Mouse (Mus musculus) megakaryocyte, embryonic 14.5 days (primary cell): ENCODE measurements around the gene Lrcol1.

Experiments
- FLI1 ChIP-seq: IDR thresholded peaks from 2 replicates; pipeline ENCODE4 v1.6.1; 2012; ENCODE audit warnings: low read length, inconsistent platforms, mixed read lengths
- GATA1 ChIP-seq: IDR thresholded peaks from 3 replicates; pipeline ENCODE4 v1.6.1; 2012; ENCODE audit warnings: mixed read lengths, low read length, inconsistent platforms, borderline replicate concordance

GRCm38 (mm10) chr5:110392727-110393126 is 48.2 kb downstream of the Lrcol1 start:
- TF ChIP-seq GATA1 (no peak), FLI1 (no peak)
